Mouse (Mus musculus): Measurements from ENCODE around the gene Pex5.

GRCm38 (mm10) chr6:124414927-124415325 is at the start of gene Pex5:
- TF ChIP-seq CTCF (IDR thresholded peaks at IDR 0.05; ENCODE audit: borderline replicate concordance, control insufficient read depth, extremely low read depth, insufficient read depth, low read length, poor library complexity) = no peak
- no peak for TF ChIP-seq POLR2A (IDR thresholded peaks at IDR 0.05; ENCODE audit: control insufficient read depth, extremely low read depth, insufficient read depth, low read length, poor library complexity)
